Mouse (Mus musculus): ENCODE results near the gene Kmt5b. TPM values are rescaled to one million over a fixed set of nuclear protein-coding genes. Genes with fewer than 3 reads are reported as not detected.

Kmt5b gene
- polyA plus RNA-seq, 1 experiment from 2014 or later = 52.7 TPM

DNA sequence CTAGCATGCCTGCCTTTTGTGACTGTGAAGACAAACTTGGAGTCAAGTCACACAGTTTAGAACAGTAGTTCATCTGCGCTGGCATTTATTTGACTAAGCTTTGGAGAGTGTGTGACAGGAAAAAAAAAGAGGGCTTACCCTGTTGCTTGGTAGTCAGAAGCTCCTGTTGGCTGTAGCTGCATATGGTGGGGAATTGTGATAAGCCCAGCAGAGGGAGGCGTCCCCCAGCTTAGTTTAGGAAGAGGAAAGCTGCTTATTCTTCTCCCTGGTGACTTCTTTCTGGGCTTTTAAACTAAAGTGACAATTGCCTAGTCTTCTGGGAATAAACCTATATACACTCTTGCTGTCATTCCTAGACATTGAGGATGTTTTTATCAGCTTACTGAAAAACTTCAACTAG lies 95.5 kb downstream of the Kmt5b start:
- no peak overlapping the region for H3K9ac ChIP-seq (ENCODE audit: low read depth, low read length)
- WGBS = 88% methylated on average over 2 of the region's 2 CpGs
- no peaks in the 10 kb centered on the region for H3K27me3 ChIP-seq (ENCODE audit: control insufficient read depth, insufficient read depth, low read length)
- no peak overlapping the region for H3K27ac ChIP-seq (ENCODE audit: low read depth, low read length)
- no peaks in the 10 kb centered on the region for H3K9me3 ChIP-seq (ENCODE audit: control insufficient read depth, low read length)
- ATAC-seq (ENCODE audit: low FRiP score) (no peak), DNase-seq (ENCODE audit: low spot score) (no peak)
- H3K4me1 ChIP-seq (replicated peaks; ENCODE audit: control insufficient read depth, insufficient read depth, low read length) = no peaks in the 10 kb centered on the region
- H3K4me2 ChIP-seq (replicated peaks; ENCODE audit: low read depth, low read length) = no peak overlapping the region
- no peaks in the 10 kb centered on the region for H3K36me3 ChIP-seq (ENCODE audit: control insufficient read depth, insufficient read depth, low read length)
- H3K4me3 ChIP-seq (ENCODE audit: low read depth, low read length) = no peak overlapping the region

DNA sequence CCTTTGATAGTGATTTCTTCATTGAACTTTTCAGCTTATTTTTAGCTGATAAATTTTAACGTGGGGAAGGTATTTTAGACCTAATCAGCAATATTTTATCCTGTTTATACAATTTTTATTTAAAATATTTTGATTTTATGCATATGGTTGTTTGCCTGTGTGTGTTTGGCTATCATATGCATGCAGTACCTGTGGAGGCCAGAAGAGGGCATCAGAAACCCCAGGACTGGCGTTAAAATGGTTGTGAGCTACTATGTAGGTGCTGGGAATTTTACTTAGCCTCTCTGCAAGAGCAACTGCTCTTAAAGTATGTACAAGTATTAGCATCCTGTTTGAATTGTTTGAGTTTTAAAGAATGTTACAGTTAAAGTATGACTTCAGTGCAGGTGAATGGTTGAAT lies 97.7 kb downstream of the Kmt5b start:
- Histone ChIP-seq H3K4me2 (replicated peaks; ENCODE audit: low read depth, low read length) (no peak overlapping the region), H3K4me1 (replicated peaks; ENCODE audit: control insufficient read depth, insufficient read depth, low read length) (no peaks in the 10 kb centered on the region), H3K36me3 (ENCODE audit: control insufficient read depth, insufficient read depth, low read length) (no peaks in the 10 kb centered on the region), H3K9ac (ENCODE audit: low read depth, low read length) (no peak overlapping the region), H3K27me3 (ENCODE audit: control insufficient read depth, insufficient read depth, low read length) (no peaks in the 10 kb centered on the region), H3K4me3 (ENCODE audit: low read depth, low read length) (no peak overlapping the region), H3K27ac (ENCODE audit: low read depth, low read length) (no peak overlapping the region), H3K9me3 (ENCODE audit: control insufficient read depth, low read length) (no peaks in the 10 kb centered on the region)
- ATAC-seq (ENCODE audit: low FRiP score) (no peak), DNase-seq (ENCODE audit: low spot score) (peak; percentile 6)
- WGBS = 85% methylated on average over 2 of the region's 2 CpGs

Other genes starting within 250 kb of the Kmt5b start
- 74.8 and 82.5 TPM in 2 replicates for gene Ppp6r3, start 191.7 kb upstream of the Kmt5b start, polyA plus RNA-seq (2014; fragmentation: Nextera tagmentation; extraction: Ambion mirVana)
- gene Lrp5, start 80.9 kb upstream of the Kmt5b start, polyA plus RNA-seq (2014; fragmentation: Nextera tagmentation; extraction: Ambion mirVana) = 3.0 and 5.1 TPM in 2 replicates
- 39.4 and 41.8 TPM in 2 replicates for gene 1810055G02Rik, start 59.1 kb upstream of the Kmt5b start, polyA plus RNA-seq (2014; fragmentation: Nextera tagmentation; extraction: Ambion mirVana)
- 50.3 and 63.7 TPM in 2 replicates for gene Chka, start 84.4 kb downstream of the Kmt5b start, polyA plus RNA-seq (2014; fragmentation: Nextera tagmentation; extraction: Ambion mirVana)
- gene Tcirg1, start 139.7 kb downstream of the Kmt5b start, polyA plus RNA-seq (2014; fragmentation: Nextera tagmentation; extraction: Ambion mirVana) = 10.7 and 11.6 TPM in 2 replicates
- 240 and 258 TPM in 2 replicates for gene Ndufs8, start 145.4 kb downstream of the Kmt5b start, polyA plus RNA-seq (2014; fragmentation: Nextera tagmentation; extraction: Ambion mirVana)
- gene Aldh3b1, start 162.4 kb downstream of the Kmt5b start, polyA plus RNA-seq (2014; fragmentation: Nextera tagmentation; extraction: Ambion mirVana) = 0.59 and 1.4 TPM in 2 replicates
- 5.1 and 6.4 TPM in 2 replicates for gene Unc93b1, start 167.8 kb downstream of the Kmt5b start, polyA plus RNA-seq (2014; fragmentation: Nextera tagmentation; extraction: Ambion mirVana)
- gene Aldh3b3, start 191.2 kb downstream of the Kmt5b start, polyA plus RNA-seq (2014; fragmentation: Nextera tagmentation; extraction: Ambion mirVana) = not detected in 2 replicates
- gene Aldh3b2, start 204.9 kb downstream of the Kmt5b start, polyA plus RNA-seq (2014; fragmentation: Nextera tagmentation; extraction: Ambion mirVana) = 1.5 and 2.3 TPM in 2 replicates
- gene Acy3, start 219.1 kb downstream of the Kmt5b start, polyA plus RNA-seq (2014; fragmentation: Nextera tagmentation; extraction: Ambion mirVana) = 2.5 and 2.8 TPM in 2 replicates
- 0.70 and 2.3 TPM in 2 replicates for gene Tbx10, start 225.3 kb downstream of the Kmt5b start, polyA plus RNA-seq (2014; fragmentation: Nextera tagmentation; extraction: Ambion mirVana)
- 14.6 and 19.5 TPM in 2 replicates for gene Nudt8, start 233.2 kb downstream of the Kmt5b start, polyA plus RNA-seq (2014; fragmentation: Nextera tagmentation; extraction: Ambion mirVana)
- 1.5 and 1.6 TPM in 2 replicates for gene Gm49405, start 233.2 kb downstream of the Kmt5b start, polyA plus RNA-seq (2014; fragmentation: Nextera tagmentation; extraction: Ambion mirVana)
- 1.5 and 1.9 TPM in 2 replicates for gene Doc2g, start 235.9 kb downstream of the Kmt5b start, polyA plus RNA-seq (2014; fragmentation: Nextera tagmentation; extraction: Ambion mirVana)
- 188 and 201 TPM in 2 replicates for gene Ndufv1, start 245.4 kb downstream of the Kmt5b start, polyA plus RNA-seq (2014; fragmentation: Nextera tagmentation; extraction: Ambion mirVana)